Mouse (Mus musculus) heart, embryonic 15.5 days (tissue): Measurements from ENCODE around the gene Zfp991. TPM values are rescaled to one million over a fixed set of nuclear protein-coding genes. Genes with fewer than 3 reads are reported as not detected.
"Not testable (repeated sequence)": the region's sequence is repeated elsewhere in the genome, so short reads cannot be mapped to it uniquely, and the experiment has no call there.

Experiments used
- ATAC-seq: fragments of 200-750 bp; cut with Nextera tagmentation; replicated peaks from 2 replicates; pipeline ENCODE4 v1.8.0; 2017; ENCODE audit warnings: low read depth, moderate TSS enrichment; ENCODE audit not compliant: insufficient number of reproducible peaks, insufficient read depth, low FRiP score
- H3K27ac ChIP-seq: fragments of 300-500 bp; sonication (generic); 2 replicates; pipeline ENCODE4 v1.5.1; 2015; ENCODE audit warnings: mild to moderate bottlenecking, inconsistent platforms
- H3K27me3 ChIP-seq: fragments of 300-500 bp; sonication (generic); 2 replicates; pipeline ENCODE4 v1.6.1; 2015; ENCODE audit warnings: inconsistent platforms
- H3K36me3 ChIP-seq: fragments of 300-500 bp; sonication (generic); 2 replicates; pipeline ENCODE4 v1.6.1; 2015; ENCODE audit warnings: mild to moderate bottlenecking, inconsistent platforms
- H3K4me1 ChIP-seq: fragments of 300-500 bp; sonication (generic); replicated peaks from 2 replicates; pipeline ENCODE4 v1.6.1; 2015; ENCODE audit warnings: inconsistent platforms
- H3K4me2 ChIP-seq: fragments of 300-500 bp; sonication (generic); 2 replicates; pipeline ENCODE4 v1.6.1; 2015; ENCODE audit warnings: inconsistent platforms, mild to moderate bottlenecking, moderate library complexity
- H3K4me3 ChIP-seq: fragments of 300-500 bp; sonication (generic); 2 replicates; pipeline ENCODE4 v1.5.1; 2015; ENCODE audit warnings: mild to moderate bottlenecking, inconsistent platforms
- H3K9ac ChIP-seq: fragments of 300-500 bp; sonication (generic); 2 replicates; pipeline ENCODE4 v1.6.1; 2015; ENCODE audit warnings: mild to moderate bottlenecking, inconsistent platforms
- H3K9me3 ChIP-seq: fragments of 300-500 bp; sonication (generic); replicated peaks from 2 replicates; pipeline ENCODE4 v1.6.1; 2016; ENCODE audit warnings: inconsistent platforms
- WGBS: fragments of 180-500 bp; shearing (Covaris S2); methylation state at CpG from one replicate; pipeline ENCODE4 v1.1.7; 2015; ENCODE audit warnings: mixed read lengths; 5-methylcytosine and 5-hydroxymethylcytosine counted together
- polyA plus RNA-seq: library from polyadenylated mRNA; unstranded; fragments of >200 nt; fragmentation: Nextera tagmentation; extraction: Ambion mirVana; gene quantifications from 2 replicates; pipeline ENCODE4 v1.2.1, GENCODE M21; 2015

The Zfp991 gene
- polyA plus RNA-seq, 1 experiment from 2014 or later, result 5.6 TPM

DNA sequence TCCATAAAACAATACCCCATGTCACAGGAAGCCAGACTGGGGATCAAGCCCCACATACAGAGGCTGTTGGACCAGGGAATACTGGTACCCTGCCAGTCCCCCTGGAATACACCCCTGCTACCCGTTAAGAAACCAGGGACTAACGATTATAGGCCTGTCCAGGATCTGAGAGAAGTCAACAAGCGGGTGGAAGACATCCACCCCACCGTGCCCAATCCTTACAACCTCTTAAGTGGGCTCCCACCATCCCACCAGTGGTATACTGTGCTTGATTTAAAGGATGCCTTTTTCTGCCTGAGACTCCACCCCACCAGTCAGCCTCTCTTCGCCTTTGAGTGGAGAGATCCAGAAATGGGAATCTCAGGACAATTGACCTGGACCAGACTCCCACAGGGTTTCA is 90.2 kb downstream of the Zfp991 start:
- not testable (repeated sequence) for ATAC-seq, H3K9ac ChIP-seq

GRCm38 (mm10) chr4:147223778-147224435 is 92.1 kb downstream of the Zfp991 start:
- WGBS, result 88% methylated on average over 24 of the region's 24 CpGs
- not testable (repeated sequence) for H3K4me1 ChIP-seq

More for the DNA sequence above, 90.2 kb downstream of the Zfp991 start:
- H3K9me3 ChIP-seq, result peaks cover 14% of the 10 kb centered on the region; the same call in 1 of the 2 replicates
- H3K27me3 ChIP-seq, H3K4me3 ChIP-seq, H3K4me2 ChIP-seq, H3K4me1 ChIP-seq, H3K36me3 ChIP-seq, H3K27ac ChIP-seq: not testable (repeated sequence)
- WGBS, result 70% methylated on average over 5 of the region's 5 CpGs

DNA sequence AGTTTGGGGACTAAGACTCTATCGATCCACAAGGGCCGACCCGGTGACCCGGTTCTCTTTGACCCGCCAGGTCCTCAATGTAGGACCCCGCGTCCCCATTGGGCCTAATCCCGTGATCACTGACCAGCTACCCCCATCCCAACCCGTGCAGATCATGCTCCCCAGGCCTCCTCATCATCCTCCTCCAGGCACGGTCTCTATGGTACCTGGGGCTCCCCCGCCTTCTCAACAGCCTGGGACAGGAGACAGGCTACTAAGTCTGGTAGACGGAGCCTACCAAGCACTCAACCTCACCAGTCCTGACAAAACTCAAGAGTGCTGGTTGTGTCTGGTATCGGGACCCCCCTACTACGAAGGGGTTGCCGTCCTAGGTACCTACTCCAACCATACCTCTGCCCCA is 93.8 kb downstream of the Zfp991 start:
- H3K36me3 ChIP-seq, ATAC-seq, H3K4me3 ChIP-seq, H3K27me3 ChIP-seq, H3K9ac ChIP-seq, H3K4me1 ChIP-seq, H3K9me3 ChIP-seq, H3K4me2 ChIP-seq, H3K27ac ChIP-seq: not testable (repeated sequence)
- whole genome bisulfite sequencing, result 85% methylated on average over 10 of the region's 15 CpGs

More at GRCm38 (mm10) chr4:147223778-147224435, 92.1 kb downstream of the Zfp991 start:
- not testable (repeated sequence) for H3K4me3 ChIP-seq, H3K4me2 ChIP-seq, H3K36me3 ChIP-seq, H3K9ac ChIP-seq, ATAC-seq, H3K27ac ChIP-seq, H3K27me3 ChIP-seq
- H3K9me3 ChIP-seq, result peaks cover 14% of the 10 kb centered on the region; the same call in 1 of the 2 replicates

GRCm38 (mm10) chr4:147230026-147230425 is 98.2 kb downstream of the Zfp991 start:
- ATAC-seq, H3K4me2 ChIP-seq, H3K36me3 ChIP-seq, H3K4me1 ChIP-seq, H3K27me3 ChIP-seq, H3K9ac ChIP-seq, H3K27ac ChIP-seq, H3K4me3 ChIP-seq: not testable (repeated sequence)
- 50% methylated on average over 3 of the region's 3 CpGs for WGBS
- H3K9me3 ChIP-seq, result peaks cover 15% of the 10 kb centered on the region

Other genes with a start within 250 kb of the Zfp991 start
- not detected in 2 replicates for gene Gm21411, start 222.4 kb upstream of the Zfp991 start, polyA plus RNA-seq
- not detected in 2 replicates for gene Zfp989, start 160.1 kb upstream of the Zfp991 start, polyA plus RNA-seq
- not detected in 2 replicates for gene Rex2, start 110.2 kb upstream of the Zfp991 start, polyA plus RNA-seq
- 0.05 TPM in 1 of 2 replicates, not detected in the other for gene Zfp988, start 173.6 kb downstream of the Zfp991 start, polyA plus RNA-seq
- 0.19 TPM in 1 of 2 replicates, not detected in the other for gene Zfp978, start 229.3 kb downstream of the Zfp991 start, polyA plus RNA-seq